Mouse (Mus musculus): ENCODE data around the gene Pde5a. TPM values are rescaled to one million over a fixed set of nuclear protein-coding genes. Genes with fewer than 3 reads are reported as not detected.

Pde5a gene
- total RNA-seq, 2 experiments from 2014 or later = 18.9 to 22.7 TPM

GRCm38 (mm10) chr3:122763240-122763761 is 34.6 kb downstream of the Pde5a start:
- no peak for DNase-seq (ENCODE audit: low spot score in 2 of 2)

GRCm38 (mm10) chr3:122763768-122764167 is 35.0 kb downstream of the Pde5a start:
- DNase-seq (ENCODE audit: low spot score in 2 of 2) = no peak

GRCm38 (mm10) chr3:122766930-122767329 is 38.2 kb downstream of the Pde5a start:
- no peak for DNase-seq (ENCODE audit: low spot score in 2 of 2)

DNA sequence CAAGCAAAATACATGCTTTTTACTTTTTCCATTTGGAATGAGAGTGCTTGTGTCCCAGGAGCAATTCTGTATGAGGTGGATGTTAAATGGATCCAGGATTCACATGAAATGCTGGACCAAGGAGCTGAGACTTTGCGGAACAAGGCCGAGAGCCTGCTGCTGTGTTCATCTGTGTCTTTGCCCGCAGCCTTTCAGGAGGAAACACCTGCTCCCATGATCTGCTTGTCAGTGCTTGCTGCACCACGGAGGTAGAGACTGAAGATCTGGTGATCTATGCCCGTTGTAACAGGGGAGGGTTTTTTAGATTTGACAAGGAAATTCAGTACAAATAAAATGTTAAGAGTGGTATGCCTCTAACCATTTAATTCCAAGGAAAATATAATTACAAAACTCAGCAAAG is 39.1 kb downstream of the Pde5a start:
- DNase-seq (ENCODE audit: low spot score in 2 of 2) = no peak

DNA sequence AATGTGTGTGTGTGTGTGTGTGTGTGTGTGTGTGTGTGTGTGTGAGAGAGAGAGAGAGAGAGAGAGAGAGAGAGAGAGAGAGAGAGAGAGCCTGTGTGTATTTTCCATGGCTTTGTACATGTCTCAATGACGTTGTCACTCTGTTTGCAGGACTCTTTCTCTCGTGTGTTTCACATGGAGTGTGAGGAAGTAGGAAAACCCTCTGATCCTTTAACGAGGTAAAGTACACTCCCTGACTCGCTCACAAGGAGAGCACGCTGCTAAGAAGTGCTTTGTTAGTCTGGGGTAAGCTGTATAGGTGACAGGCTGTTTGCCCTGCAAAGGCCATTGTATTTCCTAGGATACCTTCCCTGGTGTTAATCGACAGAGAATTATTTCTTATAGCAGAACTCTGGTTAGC is 52.7 kb downstream of the Pde5a start:
- no peak for DNase-seq (ENCODE audit: low spot score in 2 of 2)

DNA sequence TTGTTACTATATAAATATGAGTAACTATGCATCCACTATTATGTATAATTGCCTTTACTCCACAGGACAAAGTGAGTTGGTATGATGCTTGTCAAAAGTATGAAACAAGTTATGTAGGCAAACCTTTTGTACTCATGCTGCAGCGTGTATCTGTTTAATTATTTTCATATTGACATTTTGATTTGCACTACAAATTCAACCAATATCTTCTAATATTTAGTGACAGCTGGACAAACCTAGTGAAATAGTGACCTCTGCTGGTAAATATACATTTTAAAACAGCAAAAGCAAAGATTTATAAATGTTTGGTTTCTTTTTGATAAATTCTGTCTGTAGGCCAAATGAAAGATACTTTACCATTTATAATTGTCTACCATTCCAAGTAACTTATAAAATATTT is 55.5 kb downstream of the Pde5a start:
- no peak for DNase-seq (ENCODE audit: low spot score in 2 of 2)

DNA sequence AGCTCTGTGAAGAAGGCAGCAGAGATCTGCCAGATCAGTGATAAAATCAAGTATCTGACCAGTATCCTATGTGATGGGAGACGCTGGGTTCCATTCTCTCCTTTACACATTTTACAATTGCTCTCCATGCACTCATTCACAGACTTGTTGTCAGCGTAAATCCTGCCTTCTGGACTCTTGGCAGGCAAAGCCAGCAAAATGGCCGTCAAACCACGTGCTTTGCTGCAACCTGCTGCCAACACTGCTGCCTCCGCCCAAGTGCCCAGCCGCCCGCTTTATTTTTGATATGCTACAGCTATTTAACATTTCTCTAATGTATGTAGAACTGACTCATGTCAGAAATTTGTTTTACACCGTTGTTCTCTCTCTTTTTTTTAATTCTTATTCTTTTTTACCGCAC is 59.6 kb downstream of the Pde5a start:
- DNase-seq (ENCODE audit: low spot score in 2 of 2) = no peak

- DNase-seq (ENCODE audit: low spot score in 2 of 2) = no peak
These were observed 60.8 kb downstream of the Pde5a start for GRCm38 (mm10) chr3:122789544-122789943.

DNA sequence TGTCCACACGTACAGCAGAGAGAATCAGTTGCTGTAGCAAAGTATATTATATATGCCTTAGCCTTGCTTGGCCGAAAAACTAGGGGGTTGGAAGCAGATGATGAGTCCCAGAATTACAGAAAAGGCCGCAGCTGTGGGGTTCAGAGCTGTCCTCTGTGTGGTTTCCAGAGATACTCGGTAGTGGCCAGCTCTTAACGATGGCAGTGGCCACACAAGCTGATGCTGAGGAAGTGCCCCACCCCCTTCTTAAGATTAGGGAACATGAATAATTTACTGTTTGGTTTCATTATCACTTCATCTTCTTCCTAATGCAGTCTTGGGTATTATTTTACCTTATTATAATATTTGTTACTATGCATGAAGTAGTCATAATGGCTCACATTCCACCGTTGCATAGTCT is 71.3 kb downstream of the Pde5a start:
- no peak for DNase-seq (ENCODE audit: low spot score in 2 of 2)

DNA sequence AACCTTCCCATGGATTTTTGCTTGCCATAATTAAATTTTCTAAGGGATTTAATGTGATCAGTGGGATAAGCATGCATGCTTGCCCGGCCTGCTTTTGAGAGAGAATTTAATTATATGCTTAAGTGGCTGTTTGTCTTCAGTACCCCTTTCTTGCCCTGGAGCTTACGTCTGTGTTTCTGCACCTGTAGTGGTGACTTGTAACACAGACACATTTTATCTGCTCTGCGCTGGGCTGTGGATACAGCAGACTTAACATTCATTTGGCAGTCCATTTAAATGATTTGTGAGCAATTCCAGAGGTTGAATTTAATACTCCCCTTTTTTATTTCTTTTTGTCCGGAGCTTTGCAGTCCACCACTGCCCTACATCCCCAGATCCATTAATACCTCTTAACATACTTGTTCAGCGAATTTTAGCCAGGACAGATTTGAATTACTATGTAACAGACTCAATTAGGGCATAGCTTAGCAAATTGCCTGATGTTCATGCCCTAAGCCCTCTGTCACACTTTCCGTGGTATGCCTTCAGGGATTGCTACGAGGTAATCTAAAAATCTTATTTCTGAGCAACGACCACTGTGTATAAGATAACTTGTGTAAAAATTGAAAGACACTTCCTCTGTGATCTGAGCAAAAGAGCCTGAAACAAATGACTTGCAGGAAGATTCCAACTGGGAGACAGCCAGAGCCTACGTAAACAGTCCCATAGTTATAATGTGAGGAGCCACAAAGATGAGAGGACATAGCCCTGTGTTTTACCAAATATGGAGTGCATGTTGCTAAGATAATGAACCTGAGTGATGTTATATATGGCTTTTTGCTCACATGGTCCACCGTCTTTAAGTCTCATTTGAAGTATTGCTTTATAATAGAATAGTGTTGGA is 72.0 kb downstream of the Pde5a start:
- no peak for DNase-seq (ENCODE audit: low spot score in 2 of 2)

- no peak for DNase-seq (ENCODE audit: low spot score in 2 of 2)
These were observed 72.9 kb downstream of the Pde5a start for GRCm38 (mm10) chr3:122801436-122802221.

GRCm38 (mm10) chr3:122807313-122807712 is 78.6 kb downstream of the Pde5a start:
- no peak for DNase-seq (ENCODE audit: low spot score in 2 of 2)

- DNase-seq (ENCODE audit: low spot score in 2 of 2) = no peak
These were observed 81.5 kb downstream of the Pde5a start for GRCm38 (mm10) chr3:122810090-122810863.

- no peak for DNase-seq (ENCODE audit: low spot score in 2 of 2)
These were observed 82.2 kb downstream of the Pde5a start for GRCm38 (mm10) chr3:122810986-122811385.

DNA sequence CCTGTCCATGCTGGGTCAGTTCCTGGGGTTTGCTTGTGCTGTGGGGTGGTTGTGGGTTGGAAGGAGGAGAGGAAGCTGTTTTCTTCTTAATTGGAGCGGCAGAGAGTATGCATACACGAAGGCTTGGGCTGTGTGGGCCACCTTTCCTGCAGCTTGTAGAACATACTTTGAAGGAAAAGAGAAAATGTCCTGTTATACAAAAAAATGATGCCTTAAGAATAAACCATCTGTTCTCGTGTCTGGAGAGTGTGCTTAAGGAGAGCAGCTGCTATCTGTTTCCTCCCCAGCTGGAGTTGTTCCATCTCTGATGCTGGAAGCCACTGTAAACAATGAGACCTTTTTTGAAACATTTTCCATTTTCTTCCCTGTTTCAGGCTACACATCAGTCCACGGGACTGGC is 85.8 kb downstream of the Pde5a start:
- DNase-seq (ENCODE audit: low spot score in 2 of 2) = peak in 1 of 2 experiments; percentile 23

DNA sequence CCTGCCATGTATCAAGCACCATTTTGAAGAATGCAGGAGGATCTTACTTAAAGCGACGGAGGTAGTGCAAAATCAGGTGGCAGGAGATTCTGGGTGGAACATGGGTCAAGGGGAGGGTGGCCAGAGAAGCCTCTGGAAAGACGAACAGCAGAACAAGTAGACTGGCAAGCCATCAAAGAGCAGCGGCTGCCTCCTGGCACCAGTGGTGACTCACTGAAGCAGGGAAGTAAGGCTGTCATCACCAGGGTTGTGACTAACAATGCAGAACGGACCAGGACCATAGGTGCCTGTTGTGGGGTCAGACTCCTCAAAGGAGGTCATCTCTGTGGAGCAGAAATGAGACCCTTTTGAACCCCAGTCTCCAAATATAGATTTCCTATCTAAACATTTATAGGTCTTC is 89.5 kb downstream of the Pde5a start:
- DNase-seq (ENCODE audit: low spot score in 2 of 2) = no peak

DNA sequence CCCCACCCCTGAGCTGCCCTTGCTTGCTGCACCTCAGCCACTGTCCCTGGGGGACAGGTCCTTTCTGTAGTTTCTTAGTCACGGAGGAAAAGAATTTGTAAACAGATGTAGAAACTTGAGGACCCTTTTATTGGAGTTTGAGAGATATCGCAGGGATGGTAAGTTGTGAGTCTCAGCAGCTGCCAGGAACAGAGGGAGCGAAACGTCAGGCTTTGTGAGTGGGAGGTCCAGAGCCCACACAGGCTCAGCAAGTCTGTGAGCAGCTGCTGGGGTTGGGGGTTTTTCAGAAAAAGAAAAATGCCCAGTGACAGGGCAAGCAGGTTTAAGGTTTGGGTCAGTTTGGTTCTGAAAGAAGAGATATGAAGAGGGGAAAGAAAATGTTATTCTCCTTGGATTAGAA is 92.0 kb downstream of the Pde5a start:
- DNase-seq (ENCODE audit: low spot score in 2 of 2) = no peak

DNA sequence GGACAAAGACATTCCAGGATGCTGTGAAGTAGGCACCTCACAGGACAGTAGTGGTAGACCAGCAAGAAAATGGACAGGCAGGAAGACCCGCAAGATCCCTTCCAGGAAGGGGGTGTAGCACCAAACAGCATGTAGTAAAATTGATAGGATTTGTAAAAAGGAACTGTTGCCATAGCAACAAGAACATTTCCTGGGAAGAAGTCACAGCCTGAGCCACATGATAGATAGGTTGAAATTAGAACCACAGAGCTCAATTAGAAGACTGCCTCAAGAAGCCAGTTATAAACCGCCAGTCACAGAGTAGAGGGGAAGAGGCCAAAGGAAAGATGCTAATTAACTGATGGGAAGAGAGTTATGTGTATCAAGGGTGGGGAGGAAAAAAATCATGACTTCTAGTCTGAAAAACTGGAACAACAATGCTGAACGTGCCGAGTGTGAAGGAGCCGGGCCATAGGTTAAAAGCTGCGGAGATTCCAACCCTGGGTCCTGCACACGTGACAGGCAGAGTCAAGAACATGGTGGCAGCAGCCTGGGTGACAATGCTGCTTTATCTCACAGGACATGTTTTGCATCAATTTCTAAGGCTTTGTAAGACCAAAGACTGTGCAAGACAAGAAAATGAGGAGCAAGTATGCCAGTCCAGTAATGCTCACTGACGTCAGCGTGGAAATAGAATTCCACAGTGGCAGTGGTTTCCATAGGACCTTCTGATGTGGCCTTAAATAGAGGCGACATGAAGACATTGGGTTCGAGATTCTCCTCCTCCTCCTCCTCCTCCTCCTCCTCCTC is 99.7 kb downstream of the Pde5a start:
- no peak for DNase-seq (ENCODE audit: low spot score in 2 of 2)

DNA sequence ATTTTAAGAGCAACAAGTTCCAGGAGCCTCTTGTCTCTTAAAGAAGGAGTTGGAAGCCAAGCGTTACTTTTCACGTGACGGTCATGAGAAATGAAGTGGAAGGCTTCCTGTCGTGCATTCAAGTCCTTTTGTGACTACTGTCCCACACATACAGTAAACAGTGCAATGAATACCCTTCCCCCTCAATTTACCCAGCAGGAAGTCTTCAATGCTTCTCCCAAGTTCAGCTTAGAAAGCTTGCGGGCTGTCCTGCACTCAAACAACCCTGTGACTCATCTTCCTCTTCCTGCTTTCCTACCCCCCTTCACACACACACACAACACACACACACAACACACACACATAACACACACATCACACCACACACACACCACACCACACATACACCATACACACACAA is 105.8 kb downstream of the Pde5a start:
- DNase-seq (ENCODE audit: low spot score in 2 of 2) = no peak

GRCm38 (mm10) chr3:122835097-122835850 is 106.5 kb downstream of the Pde5a start:
- DNase-seq (ENCODE audit: low spot score in 2 of 2) = no peak
